17 mouse cellular contexts compared by ENCODE assay signal in genomic region chr2:18935581-18936027, GRCm38 (mm10).
DNase-seq lines count a peak whose midpoint lies in the region; ATAC-seq and TF ChIP-seq lines count a peak whose summit lies in the region.
"Had no signal": no experiment of that assay in that cellular context is flagged by ENCODE, and none has a peak within 500 bp of the region (broad histone marks: within the 10 kb centered on the region; RNA-seq: fewer than 3 reads in every experiment).

No protein-coding gene starts in this region.

- no peaks in the 10 kb centered on the region for H3K9me3 ChIP-seq in liver, embryonic 14.5 days (ENCODE audit: control insufficient read depth, low read length)
- no peaks in the 10 kb centered on the region for H3K9me3 ChIP-seq in stomach, embryonic 15.5 days
- no peaks in the 10 kb centered on the region for H3K9me3 ChIP-seq in midbrain, embryonic 14.5 days (ENCODE audit: control insufficient read depth, low read length)
- H3K9me3 ChIP-seq: limb, embryonic 15.5 days; megakaryocyte, embryonic 14.5 days had no signal

- H3K36me3 ChIP-seq in liver, embryonic 14.5 days (replicated peaks; ENCODE audit: control insufficient read depth, insufficient read depth, low read depth) = no peaks in the 10 kb centered on the region
- H3K36me3 ChIP-seq in stomach, embryonic 15.5 days = no peaks in the 10 kb centered on the region
- no peaks in the 10 kb centered on the region for H3K36me3 ChIP-seq in midbrain, embryonic 14.5 days (ENCODE audit: control insufficient read depth, insufficient read depth, low read length)
- H3K36me3 ChIP-seq: limb, embryonic 15.5 days had no signal

- ATAC-seq in erythroblast, adult 5-6 weeks (replicated peaks; ENCODE audit: low FRiP score, poor library complexity, severe bottlenecking) = peak; percentile 58
- peak; percentile 86 for ATAC-seq in liver, embryonic 14.5 days (ENCODE audit: insufficient read depth)
- peak; percentile 72; the same call in 1 of the 2 replicates for ATAC-seq in stomach, embryonic 15.5 days (ENCODE audit: insufficient read depth, low FRiP score, low read depth)
- no peak for ATAC-seq in midbrain, embryonic 14.5 days (ENCODE audit: low FRiP score, low TSS enrichment)
- ATAC-seq: forebrain, embryonic 16.5 days; hindbrain, postnatal 0 days had no signal

- H3K27ac ChIP-seq in layer of hippocampus, adult 2 months = no peak overlapping the region
- peak overlapping the region; percentile 81 for H3K27ac ChIP-seq in liver, embryonic 14.5 days
- no peak overlapping the region for H3K27ac ChIP-seq in stomach, embryonic 15.5 days
- no peak overlapping the region for H3K27ac ChIP-seq in midbrain, embryonic 14.5 days (replicated peaks; ENCODE audit: low read depth, low read length)
- H3K27ac ChIP-seq: hindbrain, postnatal 0 days; limb, embryonic 15.5 days had no signal

- no peak for DNase-seq in layer of hippocampus, adult 2 months (ENCODE audit: low spot score in 2 of 2)
- no peak for DNase-seq in layer of hippocampus, adult 11-12 months (ENCODE audit: low spot score)
- DNase-seq in liver, embryonic 14.5 days (ENCODE audit: low read depth in 3 of 3, low spot score in 3 of 3) = peak in 2 of 3 experiments; percentile 60
- no peak for DNase-seq in midbrain, embryonic 14.5 days
- DNase-seq in layer of hippocampus, postnatal 10 days (ENCODE audit: low spot score in 2 of 2) = no peak
- DNase-seq in thymus, postnatal 14 days = no peak
- DNase-seq: adrenal gland, postnatal 14 days; gastrocnemius, postnatal 25 days; kidney, postnatal 14 days; thymus, adult 18-20 months had no signal

- peak overlapping the region; percentile 55 for H3K4me2 ChIP-seq in liver, embryonic 14.5 days (ENCODE audit: low read depth)
- no peak overlapping the region for H3K4me2 ChIP-seq in stomach, embryonic 15.5 days
- no peak overlapping the region for H3K4me2 ChIP-seq in midbrain, embryonic 14.5 days (ENCODE audit: low read length)
- H3K4me2 ChIP-seq: limb, embryonic 15.5 days had no signal

- peak; percentile 88 for TF ChIP-seq EP300 in liver, embryonic 14.5 days (IDR thresholded peaks at IDR 0.05; ENCODE audit: low read depth)

- TF ChIP-seq CTCF in layer of hippocampus, adult 2 months (conservative IDR thresholded peaks at IDR 0.05) = peak; percentile 28
- TF ChIP-seq CTCF in liver, embryonic 14.5 days (IDR thresholded peaks at IDR 0.05; ENCODE audit: low read depth) = peak; percentile 42; the same call in 1 of the 2 replicates

- no peak overlapping the region for H3K4me3 ChIP-seq in layer of hippocampus, adult 2 months
- no peak overlapping the region for H3K4me3 ChIP-seq in liver, embryonic 14.5 days (ENCODE audit: insufficient read depth in 1 of 2, low read depth in 2 of 2, low read length in 2 of 2)
- no peak overlapping the region for H3K4me3 ChIP-seq in stomach, embryonic 15.5 days (replicated peaks)
- no peak overlapping the region for H3K4me3 ChIP-seq in midbrain, embryonic 14.5 days (replicated peaks; ENCODE audit: low read depth, low read length)
- H3K4me3 ChIP-seq: limb, embryonic 15.5 days; megakaryocyte, embryonic 14.5 days; myocyte had no signal

- peak overlapping the region; percentile 36; the same call in 1 of the 2 replicates for H3K9ac ChIP-seq in liver, embryonic 14.5 days (replicated peaks)
- no peak overlapping the region for H3K9ac ChIP-seq in stomach, embryonic 15.5 days
- H3K9ac ChIP-seq in midbrain, embryonic 14.5 days (replicated peaks; ENCODE audit: low read length) = no peak overlapping the region
- H3K9ac ChIP-seq: limb, embryonic 15.5 days had no signal

- WGBS in liver, embryonic 14.5 days (ENCODE audit: insufficient replicate concordance) = 16% methylated on average over 2 of the region's 2 CpGs
- 76% methylated on average over 2 of the region's 2 CpGs for WGBS in stomach, embryonic 15.5 days
- 88% methylated on average over 2 of the region's 2 CpGs for WGBS in midbrain, embryonic 14.5 days

- no peaks in the 10 kb centered on the region for H3K27me3 ChIP-seq in liver, embryonic 14.5 days (ENCODE audit: control insufficient read depth, insufficient read depth, low read length)
- no peaks in the 10 kb centered on the region for H3K27me3 ChIP-seq in stomach, embryonic 15.5 days (replicated peaks)
- no peaks in the 10 kb centered on the region for H3K27me3 ChIP-seq in midbrain, embryonic 14.5 days (ENCODE audit: control insufficient read depth, insufficient read depth, low read length)
- H3K27me3 ChIP-seq: megakaryocyte, embryonic 14.5 days had no signal

- peaks cover 62% of the 10 kb centered on the region in 2 experiments for H3K4me1 ChIP-seq in liver, embryonic 14.5 days (replicated peaks; ENCODE audit: control insufficient read depth in 2 of 2, insufficient read depth in 2 of 2, low read length in 1 of 2)
- H3K4me1 ChIP-seq in stomach, embryonic 15.5 days = peaks cover 4% of the 10 kb centered on the region
- H3K4me1 ChIP-seq in midbrain, embryonic 14.5 days (ENCODE audit: control insufficient read depth, insufficient read depth, low read length) = peaks cover 19% of the 10 kb centered on the region

Comparison
In these comparisons a context has a peak if more than half of its experiments do, and no peak if none do; other contexts are left out.
1. DNase-seq: peak in liver, embryonic 14.5 days (2 of 3); none in layer of hippocampus, adult 2 months (0 of 2), layer of hippocampus, adult 11-12 months (single experiment), midbrain, embryonic 14.5 days (single experiment), layer of hippocampus, postnatal 10 days (0 of 2) and thymus, postnatal 14 days (single experiment).